Mouse (Mus musculus) forebrain, embryonic 11.5 days (tissue): Measurements from ENCODE around the gene Amh. TPM values are rescaled to one million over a fixed set of nuclear protein-coding genes. Genes with fewer than 3 reads are reported as not detected.

Source experiments
- ATAC-seq: fragments of 200-750 bp; cut with Nextera tagmentation; replicated peaks from 2 replicates; pipeline ENCODE4 v1.8.0; 2017; ENCODE audit warnings: moderate TSS enrichment; ENCODE audit not compliant: low FRiP score
- DNase-seq: peaks from one replicate; pipeline ENCODE4 v3.0.0-alpha.2; 2017; ENCODE audit warnings: low spot score
- H3K27ac ChIP-seq: fragments of 300-500 bp; sonication (generic); 2 replicates; pipeline ENCODE4 v1.5.1; 2014; ENCODE audit warnings: low read depth, low read length
- H3K27me3 ChIP-seq: fragments of 300-500 bp; sonication (generic); 2 replicates; pipeline ENCODE4 v1.6.1; 2014; ENCODE audit warnings: mild to moderate bottlenecking, low read length, mixed read lengths; ENCODE audit not compliant: control insufficient read depth, insufficient read depth
- H3K36me3 ChIP-seq: fragments of 300-500 bp; sonication (generic); 2 replicates; pipeline ENCODE4 v1.6.1; 2014; ENCODE audit warnings: mild to moderate bottlenecking, low read length, moderate library complexity, mixed read lengths; ENCODE audit not compliant: control insufficient read depth, insufficient read depth
- H3K4me1 ChIP-seq: fragments of 300-500 bp; sonication (generic); replicated peaks from 2 replicates; pipeline ENCODE4 v1.6.1; 2014; ENCODE audit warnings: low read length, mixed read lengths; ENCODE audit not compliant: control insufficient read depth, insufficient read depth
- H3K4me2 ChIP-seq: fragments of 300-500 bp; sonication (generic); 2 replicates; pipeline ENCODE4 v1.6.1; 2014; ENCODE audit warnings: low read depth, mild to moderate bottlenecking, low read length, moderate library complexity, mixed read lengths; ENCODE audit not compliant: severe bottlenecking
- H3K4me3 ChIP-seq: fragments of 300-500 bp; sonication (generic); 2 replicates; pipeline ENCODE4 v1.5.1; 2014; ENCODE audit warnings: low read depth, low read length
- H3K9ac ChIP-seq: fragments of 300-500 bp; sonication (generic); 2 replicates; pipeline ENCODE4 v1.6.1; 2014; ENCODE audit warnings: low read length
- H3K9me3 ChIP-seq: fragments of 300-500 bp; sonication (generic); 2 replicates; pipeline ENCODE4 v1.6.1; 2016; ENCODE audit warnings: low read length, mixed read lengths; ENCODE audit not compliant: control insufficient read depth
- WGBS: fragments of 180-500 bp; shearing (Covaris S2); extraction: QIAGEN DNeasy Blood & Tissue Kit; methylation state at CpG from one replicate; pipeline ENCODE4 v1.1.7; 2014; 5-methylcytosine and 5-hydroxymethylcytosine counted together
- polyA plus RNA-seq: library from polyadenylated mRNA; unstranded; fragments of >200 nt; fragmentation: Nextera tagmentation; extraction: Ambion mirVana; gene quantifications from 2 replicates; pipeline ENCODE4 v1.2.1, GENCODE M21; 2014

Gene Amh
- polyA plus RNA-seq, 1 experiment from 2014 or later, result 0.15 TPM

DNA sequence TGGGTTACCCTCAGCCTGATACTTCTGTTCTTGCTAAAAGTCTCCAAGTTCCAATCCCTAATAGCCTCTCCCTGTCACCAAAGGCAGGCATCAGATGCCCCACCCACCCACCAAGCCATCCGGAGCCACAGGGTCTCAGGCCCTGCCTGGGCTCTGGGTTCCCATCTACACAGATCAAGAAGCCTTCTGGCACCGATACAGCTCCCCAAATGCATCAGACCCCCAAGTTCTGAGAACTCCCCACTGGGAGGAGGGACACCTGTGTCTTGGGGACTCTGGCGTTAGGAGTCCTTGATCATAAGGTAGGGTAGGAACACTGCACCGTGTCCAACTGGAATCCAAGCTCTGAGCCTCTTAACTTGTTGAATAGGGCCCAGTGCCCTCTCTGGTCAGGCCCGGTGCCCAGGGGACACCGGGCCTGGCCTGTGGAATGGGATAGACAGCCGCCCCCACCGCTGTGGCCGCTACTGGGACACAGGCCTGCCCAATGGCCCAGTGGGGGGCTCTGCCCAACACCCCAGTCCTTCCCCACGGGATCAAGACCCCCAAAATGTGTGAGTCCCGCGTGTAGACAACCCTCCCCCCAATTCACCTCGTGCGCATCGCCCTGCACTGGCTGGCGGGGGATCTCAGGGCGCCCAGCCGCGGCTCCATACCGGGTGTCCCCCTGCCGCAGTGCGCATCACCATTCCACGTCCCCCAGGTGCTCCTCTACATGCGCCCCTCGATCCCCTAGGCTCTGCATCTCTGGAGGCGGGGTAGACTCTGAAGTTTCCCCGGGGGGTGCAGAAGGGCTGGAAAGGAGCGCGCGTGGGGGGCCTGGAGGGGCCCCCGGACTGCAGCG, 38.3 kb downstream of the Amh start:
- H3K27me3 ChIP-seq, result peaks cover 29% of the 10 kb centered on the region
- WGBS, result 9% methylated on average over 32 of the region's 32 CpGs

DNA sequence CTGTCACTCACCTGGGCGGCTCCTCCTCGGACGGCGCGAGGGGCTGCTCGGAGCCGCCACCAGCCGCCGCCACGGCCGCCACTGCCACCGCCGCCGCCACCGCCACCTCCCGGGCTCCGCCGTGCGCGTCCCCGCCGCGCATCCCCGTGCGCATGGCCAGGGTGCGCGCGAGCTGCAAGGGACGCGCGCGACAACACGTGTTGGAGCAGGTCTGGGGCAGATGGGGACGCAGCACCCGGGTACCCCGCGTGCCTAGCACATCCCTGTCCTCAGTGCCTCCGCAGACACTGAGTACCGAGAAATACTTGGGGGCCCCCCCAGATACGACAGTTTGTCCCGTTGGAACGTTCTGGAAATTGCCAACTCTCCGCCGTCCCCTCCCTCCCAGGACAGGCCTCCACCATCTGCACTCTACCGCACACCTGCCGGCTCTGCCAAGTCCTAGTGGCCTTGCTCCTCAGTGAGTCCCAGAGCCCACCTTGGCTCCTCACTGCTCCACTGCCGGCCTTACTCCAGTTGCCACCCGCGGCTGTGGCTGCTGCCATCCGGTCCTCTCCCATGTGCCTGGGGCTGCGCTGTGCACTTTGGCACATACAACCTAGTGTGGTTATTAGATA, 39.0 kb downstream of the Amh start, which contains the start of gene Lingo3:
Lingo3 (minus strand) TSS at position 109 of the 617 bp plus-strand sequence.
- Histone ChIP-seq H3K4me1 (peaks cover 11% of the 10 kb centered on the region), H3K9ac (peak within 1 kb of the TSS; percentile 56), H3K36me3 (no peaks in the 10 kb centered on the region), H3K9me3 (no peaks in the 10 kb centered on the region), H3K27ac (no peak within 1 kb of the TSS), H3K27me3 (peaks cover 29% of the 10 kb centered on the region), H3K4me3 (peak within 1 kb of the TSS; percentile 39), H3K4me2 (peak within 1 kb of the TSS; percentile 64)
- WGBS, result 7% methylated on average over 43 of the region's 51 CpGs
- ATAC-seq, result peak; percentile 40
- no peak for DNase-seq

More for the DNA sequence above, 38.3 kb downstream of the Amh start:
- H3K4me1 ChIP-seq, result peaks cover 11% of the 10 kb centered on the region
- DNase-seq (no peak), ATAC-seq (no peak; the same call in 1 of the 2 replicates)
- H3K36me3 ChIP-seq, result no peaks in the 10 kb centered on the region
- H3K27ac ChIP-seq, result no peak overlapping the region
- H3K9ac ChIP-seq, result peak overlapping the region; percentile 56
- peak overlapping the region; percentile 39 for H3K4me3 ChIP-seq
- no peaks in the 10 kb centered on the region for H3K9me3 ChIP-seq
- peak overlapping the region; percentile 64 for H3K4me2 ChIP-seq

DNA sequence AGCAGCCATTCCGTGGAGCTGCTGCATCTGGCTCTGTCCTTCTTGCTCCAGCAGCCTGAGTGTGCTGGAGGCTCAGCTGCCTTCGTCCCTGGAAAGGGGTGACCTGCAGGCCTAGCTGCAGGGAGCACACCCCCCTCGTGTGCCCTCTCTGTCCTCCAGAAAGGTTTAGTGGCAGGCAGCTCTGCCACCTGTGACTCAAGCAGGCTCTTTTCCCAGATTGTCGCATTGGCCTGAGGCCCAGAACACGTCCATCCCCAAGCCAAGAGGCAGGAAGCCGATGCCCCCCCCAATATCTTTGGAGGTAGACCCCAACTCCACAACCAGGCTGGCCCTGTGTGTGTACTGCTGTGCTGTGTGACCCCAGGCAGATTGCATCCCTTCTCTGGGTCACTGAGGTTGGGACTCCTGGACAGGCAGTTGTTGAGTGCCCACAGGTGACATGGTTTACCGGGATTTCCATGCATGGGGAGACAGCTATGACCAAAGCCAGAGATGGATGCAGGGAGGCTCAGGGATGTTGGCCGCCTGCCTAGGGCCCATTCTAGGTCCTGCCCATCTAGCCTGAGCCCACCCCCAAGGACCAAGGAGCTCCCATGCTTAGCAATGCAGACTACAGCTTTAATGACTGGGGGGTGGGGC, 40.1 kb downstream of the Amh start:
- WGBS, result 72% methylated on average over 8 of the region's 8 CpGs
- Histone ChIP-seq H3K4me2 (no peak overlapping the region), H3K9me3 (no peaks in the 10 kb centered on the region), H3K27me3 (peaks cover 29% of the 10 kb centered on the region), H3K36me3 (no peaks in the 10 kb centered on the region), H3K9ac (no peak overlapping the region), H3K27ac (no peak overlapping the region), H3K4me3 (no peak overlapping the region), H3K4me1 (peaks cover 11% of the 10 kb centered on the region)
- ATAC-seq (no peak), DNase-seq (no peak)

DNA sequence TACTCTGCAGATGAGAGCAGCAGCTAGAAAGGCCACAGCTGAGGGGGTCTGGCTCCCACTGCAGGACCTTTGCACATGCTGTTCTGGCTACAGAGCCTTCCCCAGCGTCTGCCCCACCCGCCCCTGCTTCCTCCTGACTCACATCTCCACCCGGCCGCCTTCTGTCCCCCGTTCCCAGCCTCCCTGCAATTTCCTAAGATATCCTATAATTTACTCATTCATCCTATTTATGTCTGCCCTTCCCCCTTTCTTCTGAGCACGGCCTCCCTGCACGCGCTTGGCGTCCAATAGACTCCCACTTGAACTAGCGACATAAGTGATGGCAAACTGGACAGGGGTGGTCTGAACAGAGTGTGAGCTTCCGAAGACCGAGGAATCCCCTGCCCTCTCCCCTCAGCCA, 40.7 kb downstream of the Amh start:
- ATAC-seq, result no peak
- Histone ChIP-seq H3K9me3 (no peaks in the 10 kb centered on the region), H3K27me3 (peaks cover 29% of the 10 kb centered on the region), H3K36me3 (no peaks in the 10 kb centered on the region), H3K4me1 (peaks cover 11% of the 10 kb centered on the region), H3K9ac (no peak overlapping the region), H3K4me2 (no peak overlapping the region), H3K4me3 (no peak overlapping the region), H3K27ac (no peak overlapping the region)
- no peak for DNase-seq
- WGBS, result 85% methylated on average over 12 of the region's 12 CpGs

DNA sequence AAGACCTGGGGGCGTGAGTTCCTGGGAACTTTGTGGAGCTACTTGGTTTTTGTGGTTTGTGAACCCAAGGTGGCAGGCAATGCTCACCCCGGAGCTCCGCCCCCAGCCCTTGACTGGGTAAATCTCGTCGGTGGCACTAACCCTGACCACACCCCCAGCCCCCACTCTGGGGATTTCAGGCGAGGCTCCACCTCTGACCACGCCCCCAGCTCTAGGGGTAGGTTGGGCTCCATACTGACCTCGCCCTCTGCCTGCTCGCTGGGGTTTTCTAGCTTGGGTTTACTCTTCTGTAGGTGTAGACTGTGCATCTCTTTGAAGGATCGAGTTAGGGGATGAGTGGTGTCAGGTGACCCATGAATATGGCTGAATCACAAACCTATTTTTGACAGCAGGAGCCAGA, 43.5 kb downstream of the Amh start:
- no peaks in the 10 kb centered on the region for H3K36me3 ChIP-seq
- WGBS, result 13% methylated on average over 10 of the region's 10 CpGs
- no peak overlapping the region for H3K4me3 ChIP-seq
- H3K27me3 ChIP-seq, result peaks cover 18% of the 10 kb centered on the region
- H3K4me1 ChIP-seq, result peaks cover 9% of the 10 kb centered on the region
- DNase-seq (no peak), ATAC-seq (0 out of 2 replicates have a peak, but pooled peaks have one; percentile 9)
- H3K9ac ChIP-seq, result no peak overlapping the region
- H3K27ac ChIP-seq, result no peak overlapping the region
- H3K9me3 ChIP-seq, result no peaks in the 10 kb centered on the region
- no peak overlapping the region for H3K4me2 ChIP-seq

DNA sequence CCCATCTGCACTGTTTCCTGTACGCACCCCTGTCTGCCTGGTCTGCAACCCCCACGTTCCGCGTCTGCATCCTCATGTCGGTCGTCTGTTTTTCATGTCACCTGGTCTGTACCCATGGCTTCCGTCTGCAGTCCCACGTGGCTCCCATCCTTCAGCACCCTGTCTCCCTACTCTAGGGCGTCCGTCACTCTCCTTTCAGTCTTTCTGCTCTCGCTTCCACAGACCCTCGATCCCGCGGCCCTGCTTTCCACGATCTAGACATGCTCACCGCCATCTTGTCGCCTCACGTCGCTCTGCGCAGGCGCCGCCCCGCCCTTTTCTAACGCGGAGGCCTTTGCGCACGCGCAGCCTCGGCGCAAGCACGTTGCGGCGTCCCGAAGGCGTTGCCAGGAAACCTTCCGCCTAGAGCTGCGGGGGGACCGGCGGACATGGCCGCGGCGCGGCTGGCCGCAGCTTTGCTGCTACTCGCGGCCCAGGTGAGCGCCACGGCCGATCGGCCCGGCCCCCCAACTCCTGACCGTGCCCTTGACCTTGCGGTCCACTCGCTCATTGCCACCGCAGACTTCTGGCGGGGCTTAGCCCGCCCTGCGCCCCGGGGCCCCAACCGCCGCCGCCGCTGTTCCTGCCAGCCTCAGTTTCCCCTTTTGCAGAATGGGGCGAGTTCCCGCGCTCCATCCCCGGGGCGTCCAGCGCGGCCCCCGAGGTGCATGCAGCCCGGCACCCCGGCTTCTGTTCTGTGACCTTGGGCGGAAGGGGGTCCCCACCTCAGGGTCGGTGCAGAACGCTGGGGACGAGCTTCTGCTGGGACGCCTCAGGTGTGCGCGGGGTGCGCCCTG, 50.1 kb downstream of the Amh start, which contains the start of the genes Lsm7 and Sppl2b:
Lsm7 (minus strand) TSS at position 297 of the 836 bp plus-strand sequence.
Sppl2b (plus strand) TSS at position 363 of the 836 bp plus-strand sequence.
- Histone ChIP-seq H3K4me2 (peak within 1 kb of the TSS; percentile 99), H3K4me1 (peaks cover 23% of the 10 kb centered on the region; the same call in 1 of the 2 replicates), H3K27me3 (no peaks in the 10 kb centered on the region), H3K9me3 (no peaks in the 10 kb centered on the region), H3K9ac (peak within 1 kb of the TSS; percentile 85), H3K27ac (no peak within 1 kb of the TSS), H3K36me3 (no peaks in the 10 kb centered on the region), H3K4me3 (peak within 1 kb of the TSS; percentile 91)
- DNase-seq (peak; percentile 98), ATAC-seq (peak; percentile 86)
- under 1% methylated on average over 81 of the region's 81 CpGs for WGBS

DNA sequence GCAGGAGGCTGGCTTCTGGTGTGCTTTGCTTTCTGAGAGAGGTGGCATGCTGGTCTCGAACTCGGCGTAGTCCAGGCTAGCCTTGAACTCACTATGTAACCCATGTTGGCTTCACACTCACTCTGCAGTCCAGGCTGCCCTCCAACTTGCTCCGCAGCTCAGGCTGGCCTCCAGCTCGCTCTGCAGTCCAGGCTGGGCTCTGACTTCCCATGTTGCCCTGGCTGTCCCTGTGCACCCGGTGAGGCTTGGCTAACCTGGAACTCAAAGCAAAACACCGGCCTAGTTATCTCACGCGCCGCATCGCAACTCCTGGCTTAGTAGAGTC, 50.7 kb downstream of the Amh start:
- no peak for ATAC-seq
- Histone ChIP-seq H3K9me3 (no peaks in the 10 kb centered on the region), H3K27ac (no peak overlapping the region)

DNA sequence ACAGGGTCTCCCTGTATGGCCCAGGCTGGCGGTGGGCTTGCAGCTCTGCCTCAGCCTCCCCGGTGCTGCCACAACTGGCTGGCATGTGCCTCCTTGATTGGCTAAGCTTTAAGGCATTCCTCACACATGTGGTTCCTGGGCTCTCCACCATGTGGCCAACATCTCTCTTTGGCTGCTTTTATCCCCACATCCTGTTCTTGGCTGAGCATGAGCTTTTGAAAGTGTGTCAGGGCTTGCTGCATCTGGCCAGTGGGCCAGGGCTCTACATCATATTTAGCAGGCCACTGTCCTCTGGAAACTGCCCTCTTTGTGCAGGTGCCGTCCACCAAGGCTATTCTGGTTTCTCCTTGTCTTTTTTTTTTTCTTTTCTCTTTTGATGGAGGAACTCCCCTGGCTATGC, 51.2 kb downstream of the Amh start:
- Histone ChIP-seq H3K4me2 (peak overlapping the region; percentile 99), H3K36me3 (no peaks in the 10 kb centered on the region), H3K27me3 (no peaks in the 10 kb centered on the region), H3K27ac (no peak overlapping the region), H3K4me3 (peak overlapping the region; percentile 91), H3K9ac (peak overlapping the region; percentile 85), H3K9me3 (no peaks in the 10 kb centered on the region), H3K4me1 (peaks cover 23% of the 10 kb centered on the region; the same call in 1 of the 2 replicates)
- ATAC-seq (no peak), DNase-seq (no peak)
- WGBS, result 70% methylated on average over 3 of the region's 3 CpGs

More for the DNA sequence above, 50.7 kb downstream of the Amh start:
- peaks cover 23% of the 10 kb centered on the region; the same call in 1 of the 2 replicates for H3K4me1 ChIP-seq
- DNase-seq, result no peak
- H3K9ac ChIP-seq, result peak overlapping the region; percentile 85
- peak overlapping the region; percentile 91 for H3K4me3 ChIP-seq
- WGBS, result 24% methylated on average over 11 of the region's 11 CpGs
- H3K4me2 ChIP-seq, result peak overlapping the region; percentile 99
- H3K36me3 ChIP-seq, result no peaks in the 10 kb centered on the region
- H3K27me3 ChIP-seq, result no peaks in the 10 kb centered on the region
